In the genomic region with DNA sequence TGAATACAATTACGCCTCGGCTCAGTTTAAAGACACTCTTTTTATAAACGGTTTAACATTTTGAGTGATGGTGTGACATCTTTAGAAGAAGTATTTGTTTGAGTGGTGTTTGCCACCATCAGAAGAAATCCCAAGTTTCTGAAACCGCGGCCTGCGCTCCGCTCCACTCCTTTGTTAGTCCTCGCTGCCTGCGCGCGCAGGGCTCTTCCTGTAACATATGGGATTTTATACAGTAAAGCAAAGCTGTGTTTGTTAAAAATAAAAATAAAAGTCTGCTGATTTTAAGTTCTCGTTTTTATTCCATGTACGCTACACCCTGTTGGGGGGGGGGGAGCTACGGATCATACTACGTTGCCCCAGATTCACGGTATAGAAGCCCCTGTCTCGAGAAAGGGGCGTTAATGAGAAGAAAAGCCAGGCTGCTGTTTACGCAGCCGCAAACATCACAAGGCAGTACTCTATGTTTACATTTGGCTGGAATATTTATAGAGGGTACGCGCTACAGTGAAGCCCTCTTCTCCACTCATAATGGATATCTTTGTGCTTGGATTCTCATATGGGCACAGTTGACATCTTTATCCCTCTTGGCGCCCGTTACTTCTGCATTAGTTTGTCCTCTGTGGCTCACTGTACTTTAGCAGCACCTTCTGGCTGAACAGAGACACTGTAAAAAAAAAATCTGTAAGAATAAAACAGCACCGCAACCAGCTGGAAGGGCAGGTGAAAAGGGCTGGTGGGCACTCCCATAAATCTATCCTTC, we compare ENCODE assay signal across 8 mouse cellular contexts.
A peak's percentile ranks its signal among the peaks of the same experiment; 100 is the strongest.
DNase-seq lines count a peak whose midpoint lies in the region; ATAC-seq and TF ChIP-seq lines count a peak whose summit lies in the region.

No protein-coding gene starts in this region.

- 72% methylated on average over 25 of the region's 25 CpGs for WGBS in kidney, embryonic 16.5 days
- WGBS in limb, embryonic 14.5 days: 60% methylated on average over 25 of the region's 25 CpGs

- H3K4me2 ChIP-seq in kidney, embryonic 16.5 days (replicated peaks; ENCODE audit: low read depth, low read length): peak overlapping the region; percentile 20; the same call in 1 of the 2 replicates
- H3K4me2 ChIP-seq in limb, embryonic 14.5 days (replicated peaks; ENCODE audit: low read depth, low read length, severe bottlenecking): peak overlapping the region; percentile 38; the same call in 1 of the 2 replicates

- no peak overlapping the region for H3K9ac ChIP-seq in kidney, embryonic 16.5 days (replicated peaks; ENCODE audit: low read length)
- peak overlapping the region; percentile 32; the same call in 1 of the 2 replicates for H3K9ac ChIP-seq in limb, embryonic 14.5 days (ENCODE audit: low read depth, low read length, severe bottlenecking)

- no peaks in the 10 kb centered on the region for H3K36me3 ChIP-seq in kidney, embryonic 16.5 days (ENCODE audit: insufficient read depth, low read length)
- H3K36me3 ChIP-seq in limb, embryonic 14.5 days (ENCODE audit: control insufficient read depth, insufficient read depth, low read length): no peaks in the 10 kb centered on the region

- H3K4me1 ChIP-seq in kidney, embryonic 16.5 days (ENCODE audit: insufficient read depth, low read length): no peaks in the 10 kb centered on the region
- no peaks in the 10 kb centered on the region for H3K4me1 ChIP-seq in limb, embryonic 14.5 days (ENCODE audit: control insufficient read depth, insufficient read depth, low read length)

- peak; percentile 57; the same call in 1 of the 2 replicates for ATAC-seq in kidney, embryonic 16.5 days (ENCODE audit: low FRiP score, low TSS enrichment)
- peak; percentile 68 for ATAC-seq in limb, embryonic 14.5 days (ENCODE audit: low FRiP score, low read depth)

- no peak for DNase-seq in kidney, postnatal 36 days
- peak; percentile 78 for DNase-seq in ES-CJ7 (ENCODE audit: low read depth, low spot score)
- peak; percentile 24 to 78 for DNase-seq in frontal cortex, adult 2 months (ENCODE audit: extremely low spot score in 1 of 2, low spot score in 1 of 2)
- peak; percentile 60 for DNase-seq in limb, embryonic 14.5 days (ENCODE audit: low spot score)
- DNase-seq in right cerebral cortex, postnatal 36 days (ENCODE audit: low spot score in 2 of 2): peak; percentile 9 to 26
- no peak for DNase-seq in Muller cell, postnatal 12 days (ENCODE audit: inconsistent ontology term)
- DNase-seq in T-cell, adult 2 months (ENCODE audit: low spot score): no peak

- no peak for TF ChIP-seq POLR2A in limb, embryonic 14.5 days (IDR thresholded peaks at IDR 0.05; ENCODE audit: borderline replicate concordance, extremely low read depth, insufficient read depth, insufficient read length)

- H3K27ac ChIP-seq in kidney, embryonic 16.5 days (ENCODE audit: low read length): no peak overlapping the region
- H3K27ac ChIP-seq in limb, embryonic 14.5 days (replicated peaks; ENCODE audit: low read depth, low read length): peak overlapping the region; percentile 9; the same call in 1 of the 2 replicates

- H3K9me3 ChIP-seq in kidney, embryonic 16.5 days (ENCODE audit: low read length): peaks cover 2% of the 10 kb centered on the region; the same call in 1 of the 2 replicates
- H3K9me3 ChIP-seq in limb, embryonic 14.5 days (ENCODE audit: control insufficient read depth, low read length): no peaks in the 10 kb centered on the region

- no peaks in the 10 kb centered on the region for H3K27me3 ChIP-seq in kidney, embryonic 16.5 days (ENCODE audit: insufficient read depth, low read length)
- no peaks in the 10 kb centered on the region for H3K27me3 ChIP-seq in limb, embryonic 14.5 days (ENCODE audit: control insufficient read depth, insufficient read depth, low read length)

- no peak overlapping the region for H3K4me3 ChIP-seq in kidney, embryonic 16.5 days (ENCODE audit: low read length)
- no peak overlapping the region for H3K4me3 ChIP-seq in limb, embryonic 14.5 days (replicated peaks; ENCODE audit: low read length)

Comparison
In these comparisons a context has a peak if more than half of its experiments do, and no peak if none do; other contexts are left out.
1. DNase-seq: peak in ES-CJ7 (single experiment), frontal cortex, adult 2 months (2 of 2), limb, embryonic 14.5 days (single experiment) and right cerebral cortex, postnatal 36 days (2 of 2); none in kidney, postnatal 36 days (0 of 2), Muller cell, postnatal 12 days (single experiment) and T-cell, adult 2 months (single experiment).